In the genomic region with DNA sequence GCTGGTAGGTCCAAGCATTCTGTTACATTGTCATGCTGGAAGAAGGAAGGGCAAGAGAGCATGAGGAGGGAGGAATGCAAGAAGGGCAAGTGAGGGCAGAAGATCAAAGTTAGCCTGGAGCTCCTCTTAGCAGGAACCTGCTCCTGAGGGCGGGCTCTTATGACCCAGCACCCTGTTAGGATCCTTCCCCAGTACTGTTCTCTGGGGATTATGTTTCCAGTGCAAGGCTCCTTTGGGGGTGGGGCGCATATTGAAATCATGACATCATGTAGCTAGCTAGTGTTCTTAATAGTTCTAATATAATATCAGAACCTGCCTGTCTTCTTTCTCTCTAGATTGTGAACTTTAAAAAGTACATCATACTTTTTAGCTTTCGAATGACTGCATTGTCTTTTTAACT, we compare ENCODE assay signal across 22 mouse cellular contexts. TPM values are rescaled to one million over a fixed set of nuclear protein-coding genes. Genes with fewer than 3 reads are reported as not detected.
DNase-seq lines count a peak whose midpoint lies in the region; ATAC-seq and TF ChIP-seq lines count a peak whose summit lies in the region.
"Had no signal": no experiment of that assay in that cellular context is flagged by ENCODE, and none has a peak within 500 bp of the region (broad histone marks: within the 10 kb centered on the region; RNA-seq: fewer than 3 reads in every experiment).

No protein-coding gene starts in this region.

- ATAC-seq in intestine, embryonic 15.5 days: peak; percentile 27; the same call in 1 of the 2 replicates
- ATAC-seq in intestine, postnatal 0 days: no peak
- ATAC-seq in G1E (ENCODE audit: extremely low read depth, insufficient number of reproducible peaks, low FRiP score, poor library complexity, severe bottlenecking): 0 out of 2 replicates have a peak, but pooled peaks have one; percentile 3
- no peak for ATAC-seq in forebrain, embryonic 16.5 days
- ATAC-seq: forebrain, embryonic 13.5 days; liver, postnatal 0 days; midbrain, embryonic 15.5 days had no signal

- 91% methylated on average over 3 of the region's 3 CpGs for WGBS in intestine, embryonic 15.5 days
- 92% methylated on average over 3 of the region's 3 CpGs for WGBS in intestine, postnatal 0 days
- 84% methylated on average over 3 of the region's 3 CpGs for WGBS in forebrain, embryonic 16.5 days

- no peaks in the 10 kb centered on the region for H3K9me3 ChIP-seq in intestine, embryonic 15.5 days
- H3K9me3 ChIP-seq in intestine, postnatal 0 days (ENCODE audit: control insufficient read depth): no peaks in the 10 kb centered on the region
- H3K9me3 ChIP-seq in CH12.LX (replicated peaks; ENCODE audit: low read length): no peaks in the 10 kb centered on the region
- no peaks in the 10 kb centered on the region for H3K9me3 ChIP-seq in G1E (replicated peaks)
- H3K9me3 ChIP-seq in forebrain, embryonic 16.5 days (ENCODE audit: control insufficient read depth, low read length): no peaks in the 10 kb centered on the region
- H3K9me3 ChIP-seq: embryonic facial prominence, embryonic 12.5 days; forebrain, embryonic 13.5 days; hindbrain, embryonic 12.5 days; limb, embryonic 10.5 days; megakaryocyte, embryonic 14.5 days; midbrain, embryonic 15.5 days; stomach, embryonic 15.5 days had no signal

- no peak for TF ChIP-seq EP300 in CH12.LX (IDR thresholded peaks at IDR 0.05; ENCODE audit: low read length)

- H3K4me2 ChIP-seq in intestine, embryonic 15.5 days (replicated peaks): no peak overlapping the region
- no peak overlapping the region for H3K4me2 ChIP-seq in intestine, postnatal 0 days (replicated peaks; ENCODE audit: low read depth)
- H3K4me2 ChIP-seq in CH12.LX (ENCODE audit: insufficient read depth, low read depth, poor library complexity, severe bottlenecking): no peak overlapping the region
- no peak overlapping the region for H3K4me2 ChIP-seq in forebrain, embryonic 16.5 days (ENCODE audit: low read length)
- H3K4me2 ChIP-seq: embryonic facial prominence, embryonic 12.5 days; forebrain, embryonic 13.5 days; heart, embryonic 11.5 days; hindbrain, embryonic 12.5 days; midbrain, embryonic 15.5 days; stomach, embryonic 15.5 days had no signal

- no peak overlapping the region for H3K27ac ChIP-seq in intestine, embryonic 15.5 days
- H3K27ac ChIP-seq in intestine, postnatal 0 days (ENCODE audit: low read depth, low read length): no peak overlapping the region
- H3K27ac ChIP-seq in CH12.LX (ENCODE audit: insufficient read depth, low read depth): no peak overlapping the region
- no peak overlapping the region for H3K27ac ChIP-seq in forebrain, embryonic 16.5 days (ENCODE audit: low read length)
- H3K27ac ChIP-seq: embryonic facial prominence, embryonic 12.5 days; forebrain, embryonic 13.5 days; hindbrain, embryonic 12.5 days; limb, embryonic 10.5 days; midbrain, embryonic 15.5 days; stomach, embryonic 15.5 days had no signal

- no peak for TF ChIP-seq CTCF in intestine, postnatal 0 days (IDR thresholded peaks at IDR 0.05; ENCODE audit: low read depth)
- TF ChIP-seq CTCF in CH12.LX (conservative IDR thresholded peaks at IDR 0.05 in 1 of 2, IDR thresholded peaks at IDR 0.05 in 1 of 2; ENCODE audit: low read depth in 2 of 2, low read length in 2 of 2): no peak
- TF ChIP-seq CTCF in G1E (IDR thresholded peaks at IDR 0.05; ENCODE audit: low read depth, low read length): no peak

- H3K4me3 ChIP-seq in intestine, embryonic 15.5 days (replicated peaks): no peak overlapping the region
- H3K4me3 ChIP-seq in intestine, postnatal 0 days (ENCODE audit: low read depth, low read length): no peak overlapping the region
- H3K4me3 ChIP-seq in CH12.LX (replicated peaks in 1 of 3; ENCODE audit: low read depth in 2 of 3, low read length in 2 of 3, poor library complexity in 1 of 3) (no peak overlapping the region), G1E (ENCODE audit: low read depth, low read length) (no peak overlapping the region)
- H3K4me3 ChIP-seq in forebrain, embryonic 16.5 days (replicated peaks; ENCODE audit: low read length): no peak overlapping the region
- H3K4me3 ChIP-seq: embryonic facial prominence, embryonic 12.5 days; erythroblast, embryonic 14.5 days; forebrain, embryonic 13.5 days; hindbrain, embryonic 12.5 days; limb, embryonic 10.5 days; megakaryocyte, embryonic 14.5 days; midbrain, embryonic 15.5 days; stomach, embryonic 15.5 days had no signal

- H3K27me3 ChIP-seq in intestine, embryonic 15.5 days (replicated peaks): no peaks in the 10 kb centered on the region
- H3K27me3 ChIP-seq in intestine, postnatal 0 days (replicated peaks; ENCODE audit: control insufficient read depth, insufficient read depth, low read length): no peaks in the 10 kb centered on the region
- H3K27me3 ChIP-seq in CH12.LX (replicated peaks): no peaks in the 10 kb centered on the region
- H3K27me3 ChIP-seq in G1E (ENCODE audit: insufficient read depth, low read length): no peaks in the 10 kb centered on the region
- no peaks in the 10 kb centered on the region for H3K27me3 ChIP-seq in forebrain, embryonic 16.5 days (replicated peaks; ENCODE audit: control insufficient read depth, insufficient read depth, low read length)
- H3K27me3 ChIP-seq: embryonic facial prominence, embryonic 12.5 days; forebrain, embryonic 13.5 days; hindbrain, embryonic 12.5 days; megakaryocyte, embryonic 14.5 days; midbrain, embryonic 15.5 days; stomach, embryonic 15.5 days had no signal

- peaks cover 5% of the 10 kb centered on the region; the same call in 1 of the 2 replicates for H3K4me1 ChIP-seq in intestine, embryonic 15.5 days (replicated peaks)
- H3K4me1 ChIP-seq in intestine, postnatal 0 days (replicated peaks; ENCODE audit: control insufficient read depth, insufficient read depth, low read length): no peaks in the 10 kb centered on the region
- H3K4me1 ChIP-seq in CH12.LX (ENCODE audit: control insufficient read depth in 1 of 2, insufficient read depth in 2 of 2) (peaks cover 0 to 33% of the 10 kb centered on the region in 2 experiments; a peak in 3 of 4 replicates), G1E (ENCODE audit: insufficient read depth, low read depth, low read length) (peaks cover 65% of the 10 kb centered on the region)
- no peaks in the 10 kb centered on the region for H3K4me1 ChIP-seq in forebrain, embryonic 16.5 days (replicated peaks; ENCODE audit: control insufficient read depth, insufficient read depth, low read length)
- H3K4me1 ChIP-seq: forebrain, embryonic 13.5 days; midbrain, embryonic 15.5 days had no signal

- dilution Hi-C loops in CH12.LX (cut with MboI; ENCODE audit: extremely low pct_ligation_motif_present, extremely low pct_unique_long_range_greater_than_20kb, low sequenced_read_pairs): no loop called here

- no peak for TF ChIP-seq POLR2A in CH12.LX (IDR thresholded peaks at IDR 0.05; ENCODE audit: low read depth, low read length)

- no peak overlapping the region for H3K9ac ChIP-seq in intestine, embryonic 15.5 days
- H3K9ac ChIP-seq in intestine, postnatal 0 days (ENCODE audit: low read depth, low read length): no peak overlapping the region
- no peak overlapping the region for H3K9ac ChIP-seq in CH12.LX (ENCODE audit: insufficient read depth, low read depth)
- H3K9ac ChIP-seq in forebrain, embryonic 16.5 days (replicated peaks; ENCODE audit: low read depth, low read length): no peak overlapping the region
- H3K9ac ChIP-seq: embryonic facial prominence, embryonic 12.5 days; forebrain, embryonic 13.5 days; hindbrain, embryonic 12.5 days; liver, postnatal 0 days; midbrain, embryonic 15.5 days; stomach, embryonic 15.5 days had no signal

- TF ChIP-seq RAD21 in CH12.LX (IDR thresholded peaks at IDR 0.05; ENCODE audit: low read depth, low read length): no peak

- H3K36me3 ChIP-seq in intestine, embryonic 15.5 days: no peaks in the 10 kb centered on the region
- peaks cover 9% of the 10 kb centered on the region; the same call in 1 of the 2 replicates for H3K36me3 ChIP-seq in intestine, postnatal 0 days (ENCODE audit: control insufficient read depth, insufficient read depth)
- H3K36me3 ChIP-seq in CH12.LX (replicated peaks in 1 of 2; ENCODE audit: control insufficient read depth in 1 of 2, insufficient read depth in 1 of 2, low read length in 1 of 2) (peaks cover 0 to 19% of the 10 kb centered on the region in 2 experiments), G1E (replicated peaks) (peaks cover 26% of the 10 kb centered on the region)
- peaks cover 3% of the 10 kb centered on the region; the same call in 1 of the 2 replicates for H3K36me3 ChIP-seq in forebrain, embryonic 16.5 days (ENCODE audit: control insufficient read depth, insufficient read depth)
- H3K36me3 ChIP-seq: hindbrain, embryonic 12.5 days; midbrain, embryonic 15.5 days had no signal

- DNase-seq in CH12.LX (ENCODE audit: extremely low read depth) (peak; percentile 34), G1E (ENCODE audit: low spot score) (no peak)
- peak; percentile 15 for DNase-seq in mesoderm, embryonic 11.5 days (ENCODE audit: low read depth, low spot score)
- DNase-seq in thymus, postnatal 4 days: no peak
- DNase-seq: cerebellum, adult 2 months; kidney, postnatal 14 days; layer of hippocampus, adult 9-11 months; liver, postnatal 0 days; lung, postnatal 14 days; retina, postnatal 1 day had no signal

- in situ Hi-C loops in CH12.LX (cut with MboI; ENCODE audit: low pct_ligation_motif_present, low pct_unique_long_range_greater_than_20kb, low sequenced_read_pairs): no loop called here

- H3K79me2 ChIP-seq in CH12.LX (replicated peaks; ENCODE audit: control insufficient read depth, extremely low read depth, insufficient read depth, poor library complexity, severe bottlenecking): no peaks in the 10 kb centered on the region

TF ChIP-seq in CH12.LX, 34 proteins besides CTCF, POLR2A, EP300 and RAD21:
- no peak for TF ChIP-seq RCOR1 (conservative IDR thresholded peaks at IDR 0.05; ENCODE audit: low read depth, low read length)
- no peak for TF ChIP-seq MEF2A (IDR thresholded peaks at IDR 0.05; ENCODE audit: borderline replicate concordance, low read depth, low read length)
- no peak for TF ChIP-seq IRF4 (IDR thresholded peaks at IDR 0.05; ENCODE audit: low read depth, low read length)

RNA-seq across cellular contexts. Expression of a gene that starts 52.8 kb away (rescaled TPM):
- polyA plus RNA-seq in intestine, embryonic 15.5 days (2015; fragmentation: Nextera tagmentation; extraction: Ambion mirVana): 16.1 and 17.8 TPM in 2 replicates
- 13.9 and 14.1 TPM in 2 replicates for polyA plus RNA-seq in intestine, postnatal 0 days (2015; fragmentation: Nextera tagmentation; extraction: Ambion mirVana)
- 12.3 and 16.8 TPM in 2 replicates for total RNA-seq in CH12.LX (2012; rRNA removed)
- total RNA-seq in CH12.LX (2014; rRNA removed): 21.5 and 22.8 TPM in 2 replicates
- polyA plus RNA-seq in CH12.LX (2012; ENCODE audit: insufficient read length, low read depth): 12.3 and 18.2 TPM in 2 replicates
- total RNA-seq in G1E (2014; fragmentation: Nextera tagmentation): 12.0 and 16.0 TPM in 2 replicates
- total RNA-seq in G1E (2017): 22.9 and 24.7 TPM in 2 replicates
- polyA plus RNA-seq in G1E (2012): 6.1 and 11.2 TPM in 2 replicates
- polyA plus RNA-seq in forebrain, embryonic 16.5 days (2015; fragmentation: Nextera tagmentation; extraction: Ambion mirVana): 23.2 and 36.1 TPM in 2 replicates

Comparison
In these comparisons a context has a peak if more than half of its experiments do, and no peak if none do; other contexts are left out.
1. ATAC-seq: peak in intestine, embryonic 15.5 days (single experiment) and G1E (single experiment); none in intestine, postnatal 0 days (single experiment) and forebrain, embryonic 16.5 days (single experiment).
2. DNase-seq: peak in CH12.LX (single experiment) and mesoderm, embryonic 11.5 days (single experiment); none in G1E (single experiment) and thymus, postnatal 4 days (single experiment).